Mouse (Mus musculus) liver, embryonic 16.5 days (tissue): ENCODE data around the gene Krtap4-13. TPM values are rescaled to one million over a fixed set of nuclear protein-coding genes. Genes with fewer than 3 reads are reported as not detected.
"Not testable (repeated sequence)": the region's sequence is repeated elsewhere in the genome, so short reads cannot be mapped to it uniquely, and the experiment has no call there.

Experiments used
- ATAC-seq: fragments of 200-750 bp; cut with Nextera tagmentation; 2 replicates; pipeline ENCODE4 v1.8.0; 2017; ENCODE audit warnings: low read depth, mild to moderate bottlenecking, moderate number of reproducible peaks, moderate library complexity
- H3K27ac ChIP-seq: fragments of 300-500 bp; sonication (generic); 2 replicates; pipeline ENCODE4 v1.5.1; 2014; ENCODE audit warnings: mild to moderate bottlenecking, low read length
- H3K27me3 ChIP-seq: fragments of 300-500 bp; sonication (generic); 2 replicates; pipeline ENCODE4 v1.6.1; 2014; ENCODE audit warnings: low read depth, low read length, mixed read lengths; ENCODE audit not compliant: control insufficient read depth, insufficient read depth
- H3K36me3 ChIP-seq: fragments of 300-500 bp; sonication (generic); 2 replicates; pipeline ENCODE4 v1.6.1; 2014; ENCODE audit warnings: mild to moderate bottlenecking; ENCODE audit not compliant: control insufficient read depth, insufficient read depth
- H3K4me1 ChIP-seq: fragments of 300-500 bp; sonication (generic); 2 replicates; pipeline ENCODE4 v1.6.1; 2014; ENCODE audit warnings: low read depth, low read length, mixed read lengths; ENCODE audit not compliant: control insufficient read depth
- H3K4me2 ChIP-seq: fragments of 300-500 bp; sonication (generic); 2 replicates; pipeline ENCODE4 v1.6.1; 2014; ENCODE audit warnings: low read depth, low read length, mixed read lengths
- H3K4me3 ChIP-seq: fragments of 300-500 bp; sonication (generic); 2 replicates; pipeline ENCODE4 v1.5.1; 2014; ENCODE audit warnings: low read depth, mild to moderate bottlenecking, low read length
- H3K9ac ChIP-seq: fragments of 300-500 bp; sonication (generic); 2 replicates; pipeline ENCODE4 v1.6.1; 2014; ENCODE audit warnings: low read depth, low read length
- H3K9me3 ChIP-seq: fragments of 300-500 bp; sonication (generic); replicated peaks from 2 replicates; pipeline ENCODE4 v1.6.1; 2016; ENCODE audit warnings: low read length; ENCODE audit not compliant: control insufficient read depth
- WGBS: fragments of 180-500 bp; shearing (Covaris S2); extraction: QIAGEN DNeasy Blood & Tissue Kit; methylation state at CpG from one replicate; pipeline ENCODE4 v1.1.7; 2014; ENCODE audit not compliant: insufficient replicate concordance; 5-methylcytosine and 5-hydroxymethylcytosine counted together
- polyA plus RNA-seq: library from polyadenylated mRNA; unstranded; fragments of >200 nt; fragmentation: Nextera tagmentation; extraction: Ambion mirVana; gene quantifications from 2 replicates; pipeline ENCODE4 v1.2.1, GENCODE M21; 2015

Krtap4-13 gene
- not detected in 2 replicates for polyA plus RNA-seq

DNA sequence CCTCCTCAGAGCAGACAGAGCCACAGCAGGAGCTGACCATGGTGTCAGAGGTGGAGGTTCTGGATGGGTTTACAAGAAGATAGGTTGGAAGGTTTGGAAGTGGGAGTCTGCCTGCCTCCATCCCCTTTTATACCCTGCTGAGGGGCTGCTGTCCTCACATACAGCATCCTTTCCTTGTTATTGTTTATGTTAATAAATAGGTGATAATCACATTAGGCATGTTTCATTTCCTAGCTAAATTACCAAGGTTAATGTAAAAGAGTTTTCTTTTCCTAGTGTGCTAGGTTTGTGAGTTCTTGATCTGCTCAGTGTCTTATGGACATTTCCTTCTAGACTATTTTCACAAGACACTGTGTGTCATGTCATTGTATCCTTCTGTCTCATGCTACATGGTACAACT is at the start of gene Krtap4-13:
TSS of gene Krtap4-13 (minus strand) at position 101 of the 400 bp plus-strand sequence.
- H3K4me3 ChIP-seq, H3K4me1 ChIP-seq, H3K36me3 ChIP-seq, H3K27me3 ChIP-seq, H3K9me3 ChIP-seq, H3K4me2 ChIP-seq, H3K27ac ChIP-seq, ATAC-seq, H3K9ac ChIP-seq: not testable (repeated sequence)

DNA sequence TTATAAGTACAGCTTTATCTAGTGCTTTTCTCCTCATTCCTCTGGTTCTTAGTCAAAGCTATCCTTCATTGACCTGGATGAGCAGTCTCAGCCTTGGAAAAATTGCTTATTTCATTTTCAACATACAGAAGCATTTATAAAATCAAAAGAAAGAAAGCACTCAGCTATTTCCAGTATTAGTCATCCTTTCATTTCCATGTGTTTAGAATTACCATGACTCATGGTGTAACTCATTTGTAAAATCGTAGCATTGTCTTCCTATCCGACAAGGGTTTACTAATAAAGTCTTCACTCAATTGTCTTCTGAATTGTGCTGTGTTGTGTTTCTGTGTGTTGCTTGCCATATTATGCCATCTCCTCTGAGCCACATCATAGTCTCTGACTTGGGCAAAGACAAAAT is 49.1 kb upstream of the Krtap4-13 start:
- WGBS = 53% methylated on average over 2 of the region's 2 CpGs
- no peaks in the 10 kb centered on the region for H3K36me3 ChIP-seq
- H3K27me3 ChIP-seq = no peaks in the 10 kb centered on the region
- ATAC-seq = no peak
- no peak overlapping the region for H3K4me3 ChIP-seq
- H3K9me3 ChIP-seq = no peaks in the 10 kb centered on the region
- H3K4me2 ChIP-seq = no peak overlapping the region
- no peaks in the 10 kb centered on the region for H3K4me1 ChIP-seq
- H3K9ac ChIP-seq = no peak overlapping the region
- no peak overlapping the region for H3K27ac ChIP-seq

DNA sequence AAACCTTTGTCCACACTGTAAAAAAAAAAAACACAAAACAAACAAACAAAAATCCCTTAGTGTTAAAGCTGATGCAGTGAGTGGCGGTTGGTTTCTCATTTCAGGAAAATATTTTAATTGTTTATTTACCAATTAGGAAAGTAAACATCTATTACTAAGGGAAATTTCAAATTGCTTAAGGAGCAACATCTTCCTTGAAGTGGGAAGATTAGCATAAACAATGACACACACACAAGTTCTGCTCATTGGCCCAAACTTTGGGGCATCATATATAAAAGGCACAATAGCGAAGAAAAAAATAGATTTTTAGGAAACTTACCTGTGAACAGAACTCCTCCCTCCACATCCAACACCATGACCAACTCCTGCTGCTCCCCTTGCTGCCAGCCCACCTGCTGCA is 47.9 kb upstream of the Krtap4-13 start, which contains the start of gene Gm11568:
TSS of gene Gm11568 (plus strand) at position 301 of the 400 bp plus-strand sequence.
- WGBS = 70% methylated on average over 2 of the region's 2 CpGs
- no peaks in the 10 kb centered on the region for H3K9me3 ChIP-seq
- no peaks in the 10 kb centered on the region for H3K36me3 ChIP-seq
- ATAC-seq = no peak
- H3K4me3 ChIP-seq = no peak within 1 kb of the TSS
- no peaks in the 10 kb centered on the region for H3K4me1 ChIP-seq
- H3K9ac ChIP-seq = no peak within 1 kb of the TSS
- no peak within 1 kb of the TSS for H3K27ac ChIP-seq
- no peaks in the 10 kb centered on the region for H3K27me3 ChIP-seq
- H3K4me2 ChIP-seq = no peak within 1 kb of the TSS

- H3K36me3 ChIP-seq = no peaks in the 10 kb centered on the region
- no peak overlapping the region for H3K4me3 ChIP-seq
- H3K4me2 ChIP-seq = no peak overlapping the region
- ATAC-seq = no peak
- no peaks in the 10 kb centered on the region for H3K27me3 ChIP-seq
- no peak overlapping the region for H3K9ac ChIP-seq
- H3K27ac ChIP-seq = no peak overlapping the region
- WGBS = 52% methylated on average over 3 of the region's 3 CpGs
- no peaks in the 10 kb centered on the region for H3K9me3 ChIP-seq
- H3K4me1 ChIP-seq = no peaks in the 10 kb centered on the region
These were observed 44.4 kb upstream of the Krtap4-13 start for GRCm38 (mm10) chr11:99854121-99854520.

- Histone ChIP-seq H3K9ac (no peak within 1 kb of the TSS), H3K27ac (no peak within 1 kb of the TSS), H3K4me2 (no peak within 1 kb of the TSS), H3K36me3 (no peaks in the 10 kb centered on the region), H3K27me3 (no peaks in the 10 kb centered on the region), H3K4me1 (no peaks in the 10 kb centered on the region), H3K9me3 (no peaks in the 10 kb centered on the region), H3K4me3 (no peak within 1 kb of the TSS)
- ATAC-seq = no peak
These were observed 41.8 kb upstream of the Krtap4-13 start, which contains the start of gene Krtap4-16 for GRCm38 (mm10) chr11:99851508-99851907. Gene Krtap4-16 (minus strand): TSS chr11:99851608.

- Histone ChIP-seq H3K4me1 (no peaks in the 10 kb centered on the region), H3K27me3 (no peaks in the 10 kb centered on the region), H3K27ac (no peak overlapping the region), H3K9me3 (no peaks in the 10 kb centered on the region), H3K4me3 (no peak overlapping the region), H3K4me2 (no peak overlapping the region), H3K36me3 (no peaks in the 10 kb centered on the region), H3K9ac (no peak overlapping the region)
- 62% methylated on average over 2 of the region's 2 CpGs for WGBS
- ATAC-seq = no peak
These were observed 37.1 kb upstream of the Krtap4-13 start for GRCm38 (mm10) chr11:99846746-99847145.

GRCm38 (mm10) chr11:99842185-99842584 is 32.5 kb upstream of the Krtap4-13 start:
- ATAC-seq = no peak
- 58% methylated on average over 1 of the region's 1 CpGs for WGBS
- no peaks in the 10 kb centered on the region for H3K36me3 ChIP-seq

DNA sequence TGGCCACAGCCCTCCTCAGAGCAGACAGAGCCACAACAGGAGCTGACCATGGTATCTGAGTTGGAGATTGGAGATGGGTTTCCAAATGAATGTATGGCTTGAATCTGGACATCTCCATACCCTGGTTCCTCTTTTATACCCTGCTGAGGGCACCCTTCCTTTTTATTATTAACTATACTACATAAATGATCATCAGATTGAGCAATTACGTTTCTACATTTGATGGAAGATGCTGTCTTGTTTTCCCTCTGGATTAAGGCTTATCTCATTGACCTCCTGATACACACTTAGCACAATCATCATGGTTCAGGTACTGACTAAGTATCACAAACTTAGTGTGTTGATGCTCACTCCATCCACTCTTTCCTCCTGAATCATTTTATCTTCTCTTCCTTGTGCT is 28.3 kb upstream of the Krtap4-13 start, which contains the start of gene 2300003K06Rik:
TSS of gene 2300003K06Rik (minus strand) at position 101 of the 400 bp plus-strand sequence.
- Histone ChIP-seq H3K9me3 (no peaks in the 10 kb centered on the region), H3K9ac (no peak within 1 kb of the TSS), H3K27me3 (no peaks in the 10 kb centered on the region), H3K4me1 (no peaks in the 10 kb centered on the region), H3K4me3 (no peak within 1 kb of the TSS), H3K27ac (no peak within 1 kb of the TSS), H3K4me2 (no peak within 1 kb of the TSS), H3K36me3 (no peaks in the 10 kb centered on the region)
- WGBS = 45% methylated on average over 1 of the region's 1 CpGs
- no peak for ATAC-seq

More at GRCm38 (mm10) chr11:99842185-99842584, 32.5 kb upstream of the Krtap4-13 start:
- no peak overlapping the region for H3K27ac ChIP-seq
- H3K4me2 ChIP-seq = no peak overlapping the region
- H3K4me1 ChIP-seq = no peaks in the 10 kb centered on the region
- H3K4me3 ChIP-seq = no peak overlapping the region
- H3K9me3 ChIP-seq = no peaks in the 10 kb centered on the region
- H3K27me3 ChIP-seq = no peaks in the 10 kb centered on the region
- H3K9ac ChIP-seq = no peak overlapping the region

GRCm38 (mm10) chr11:99815566-99815965 is 5.9 kb upstream of the Krtap4-13 start, which contains the start of gene Gm11564:
Gene Gm11564 (minus strand): TSS chr11:99815666.
- not testable (repeated sequence) for H3K9ac ChIP-seq, H3K36me3 ChIP-seq, ATAC-seq, H3K9me3 ChIP-seq, H3K4me3 ChIP-seq, H3K27ac ChIP-seq, H3K4me1 ChIP-seq, H3K27me3 ChIP-seq, H3K4me2 ChIP-seq
- 58% methylated on average over 2 of the region's 2 CpGs for WGBS
